Mouse (Mus musculus): ENCODE data around the gene Rbbp7. TPM values are rescaled to one million over a fixed set of nuclear protein-coding genes. Genes with fewer than 3 reads are reported as not detected.

The Rbbp7 gene
- 537 and 542 TPM in 2 replicates for polyA plus RNA-seq (2015; fragmentation: Nextera tagmentation; extraction: Ambion mirVana)

DNA sequence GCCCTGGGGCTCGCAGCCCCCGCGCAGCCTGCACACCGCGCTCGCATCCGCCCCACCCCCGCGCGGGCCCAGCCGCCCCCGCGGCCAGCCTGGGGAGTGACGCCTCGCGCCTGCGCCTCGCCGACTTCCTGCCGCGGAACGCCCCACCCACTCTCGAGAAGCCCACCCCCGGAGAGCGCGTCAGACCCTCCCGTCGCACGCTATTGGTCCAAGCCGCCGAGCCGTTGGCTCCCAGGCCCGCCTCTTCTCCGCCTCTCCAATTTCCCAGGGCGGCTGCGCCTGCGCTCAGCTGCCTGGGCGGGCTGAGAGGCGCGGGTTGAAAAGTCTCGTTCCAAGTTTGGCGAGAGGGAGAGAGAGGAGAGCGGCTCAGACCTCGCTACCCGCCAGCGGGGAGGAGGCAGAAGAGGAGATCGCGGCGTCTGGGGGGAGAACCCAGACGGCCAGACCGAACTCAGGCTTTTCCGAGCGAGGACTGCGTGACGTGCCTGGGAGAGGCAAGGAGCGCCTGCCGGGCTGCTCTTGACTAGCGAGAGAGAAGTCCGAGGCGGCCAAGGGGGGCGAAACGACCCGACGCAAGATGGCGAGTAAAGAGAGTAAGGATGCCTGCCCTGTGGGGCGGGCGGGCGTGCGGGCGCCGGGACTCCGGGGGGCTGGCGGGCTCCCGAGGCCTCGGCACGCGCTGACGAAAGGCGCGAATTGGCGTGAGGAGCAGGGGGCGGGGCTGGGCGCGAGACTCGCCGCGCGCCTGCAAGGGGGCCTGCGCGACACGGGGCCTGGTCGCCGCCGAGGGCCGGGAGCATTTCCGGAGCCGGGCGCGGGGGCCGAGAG is at the start of gene Rbbp7:
Gene Rbbp7, plus strand, starts transcription at position 288 of the 828 bp plus-strand sequence.
- H3K9me3 ChIP-seq (replicated peaks): no peaks in the 10 kb centered on the region
- H3K27me3 ChIP-seq: no peaks in the 10 kb centered on the region
- WGBS: 18% methylated on average over 74 of the region's 100 CpGs
- peak within 1 kb of the TSS; percentile 73 for H3K9ac ChIP-seq
- peak; percentile 99 for ATAC-seq (replicated peaks; ENCODE audit: low FRiP score)
- H3K4me1 ChIP-seq: peaks cover 10% of the 10 kb centered on the region; the same call in 1 of the 2 replicates
- peaks cover 10% of the 10 kb centered on the region; the same call in 1 of the 2 replicates for H3K36me3 ChIP-seq
- H3K4me2 ChIP-seq: peak within 1 kb of the TSS; percentile 56
- H3K4me3 ChIP-seq (replicated peaks): peak within 1 kb of the TSS; percentile 59
- peak within 1 kb of the TSS; percentile 97 for H3K27ac ChIP-seq

DNA sequence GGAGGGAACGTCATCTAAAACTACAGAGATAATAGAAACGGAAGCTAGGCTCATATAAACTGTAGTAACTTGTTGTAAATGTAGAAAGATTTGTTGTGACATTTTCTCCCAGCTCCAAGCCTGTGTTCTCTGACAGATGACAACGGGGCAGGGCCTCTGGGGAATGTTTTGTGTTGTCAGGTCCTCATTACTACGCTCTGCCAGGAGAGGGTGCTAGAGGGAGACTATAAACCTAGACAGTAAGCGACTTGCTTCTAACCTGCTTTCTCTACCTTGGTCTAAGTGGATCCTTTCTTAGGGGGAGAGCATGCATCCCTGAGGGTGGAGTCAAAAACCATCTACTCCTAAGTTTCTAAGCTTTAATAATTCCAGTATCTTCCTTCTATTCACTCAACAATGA is 42.4 kb upstream of the Rbbp7 start:
- Histone ChIP-seq H3K27ac (no peak overlapping the region), H3K4me3 (replicated peaks) (no peak overlapping the region), H3K4me1 (no peaks in the 10 kb centered on the region), H3K4me2 (no peak overlapping the region), H3K27me3 (no peaks in the 10 kb centered on the region), H3K9ac (no peak overlapping the region), H3K9me3 (replicated peaks) (no peaks in the 10 kb centered on the region), H3K36me3 (no peaks in the 10 kb centered on the region)
- WGBS: 26% methylated on average over 5 of the region's 5 CpGs
- 0 out of 2 replicates have a peak, but pooled peaks have one; percentile 52 for ATAC-seq (replicated peaks; ENCODE audit: low FRiP score)

DNA sequence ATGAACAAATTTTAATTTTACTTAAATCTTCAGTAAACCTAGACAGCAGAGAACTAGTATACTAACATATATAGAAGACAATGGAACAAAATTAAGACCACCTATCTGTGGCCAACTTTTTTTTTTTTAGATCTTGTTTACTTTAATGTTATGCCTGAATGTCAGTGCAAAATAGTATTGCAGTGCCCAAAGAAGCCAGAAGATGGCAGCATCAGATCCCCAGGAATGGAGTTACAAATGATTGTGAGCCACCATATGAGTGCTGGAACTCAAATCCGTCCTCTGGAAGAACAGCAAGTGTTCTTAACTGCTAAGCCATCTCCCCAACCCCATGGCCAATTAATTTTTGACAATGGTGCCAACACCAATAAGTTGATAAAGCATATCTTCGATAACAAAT is 40.6 kb upstream of the Rbbp7 start:
- H3K4me2 ChIP-seq: no peak overlapping the region
- no peaks in the 10 kb centered on the region for H3K9me3 ChIP-seq (replicated peaks)
- no peak for ATAC-seq (replicated peaks; ENCODE audit: low FRiP score)
- H3K4me1 ChIP-seq: no peaks in the 10 kb centered on the region
- H3K27me3 ChIP-seq: no peaks in the 10 kb centered on the region
- no peak overlapping the region for H3K27ac ChIP-seq
- WGBS: 38% methylated on average over 2 of the region's 2 CpGs
- H3K9ac ChIP-seq: no peak overlapping the region
- no peaks in the 10 kb centered on the region for H3K36me3 ChIP-seq
- H3K4me3 ChIP-seq (replicated peaks): no peak overlapping the region

DNA sequence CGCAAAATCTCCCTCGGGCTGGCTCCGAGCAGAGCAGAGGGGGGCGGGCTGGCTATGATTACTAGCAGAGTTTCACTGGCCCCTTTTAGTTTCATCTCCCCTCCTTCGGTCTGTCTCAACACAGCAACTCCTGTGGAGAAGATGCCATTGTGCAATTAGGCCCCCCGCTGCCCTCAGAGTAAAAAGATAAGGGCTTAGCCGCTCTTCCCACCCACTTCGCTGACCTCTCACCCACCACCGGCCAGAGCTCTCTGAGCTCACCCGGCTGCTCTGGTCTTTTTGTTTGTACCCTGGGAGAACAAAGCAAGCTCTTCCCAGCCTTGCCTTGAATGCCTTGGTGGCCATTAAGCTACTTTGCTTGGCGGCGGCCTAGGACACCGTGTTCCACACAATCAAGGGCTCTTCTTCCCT is 32.8 kb upstream of the Rbbp7 start:
- peaks cover 4% of the 10 kb centered on the region; the same call in 1 of the 2 replicates for H3K27me3 ChIP-seq
- 23% methylated on average over 12 of the region's 13 CpGs for WGBS
- no peak overlapping the region for H3K4me3 ChIP-seq (replicated peaks)
- H3K27ac ChIP-seq: 0 out of 2 replicates have a peak overlapping the region, but pooled peaks have one; percentile 41
- H3K36me3 ChIP-seq: no peaks in the 10 kb centered on the region
- H3K4me2 ChIP-seq: no peak overlapping the region
- peak; percentile 49 for ATAC-seq (replicated peaks; ENCODE audit: low FRiP score)
- H3K9me3 ChIP-seq (replicated peaks): no peaks in the 10 kb centered on the region
- H3K9ac ChIP-seq: no peak overlapping the region
- no peaks in the 10 kb centered on the region for H3K4me1 ChIP-seq

DNA sequence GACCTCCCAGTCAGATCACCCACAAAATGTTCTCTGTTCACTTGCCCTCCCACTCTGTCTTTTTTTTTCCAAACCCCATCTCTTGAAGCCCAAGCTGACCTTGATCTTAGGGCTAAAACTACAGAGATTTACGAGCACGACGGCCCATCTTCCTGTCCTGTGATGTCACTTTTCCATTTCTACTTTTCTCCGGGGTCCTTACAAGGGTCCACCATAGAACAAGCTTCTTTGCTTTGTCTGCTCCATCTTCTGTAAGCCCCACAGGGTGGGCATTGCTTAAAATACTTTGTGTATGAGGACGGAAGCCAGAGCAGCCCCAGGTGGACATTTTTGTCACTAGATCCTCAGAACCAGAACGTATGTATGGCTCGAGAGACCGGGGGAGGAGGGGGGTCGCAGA is 32.4 kb upstream of the Rbbp7 start:
- H3K36me3 ChIP-seq: no peaks in the 10 kb centered on the region
- no peaks in the 10 kb centered on the region for H3K9me3 ChIP-seq (replicated peaks)
- ATAC-seq (replicated peaks; ENCODE audit: low FRiP score): peak; percentile 18; the same call in 1 of the 2 replicates
- H3K4me2 ChIP-seq: no peak overlapping the region
- H3K27me3 ChIP-seq: peaks cover 6% of the 10 kb centered on the region; the same call in 1 of the 2 replicates
- 40% methylated on average over 9 of the region's 9 CpGs for WGBS
- peak overlapping the region; percentile 45; the same call in 1 of the 2 replicates for H3K27ac ChIP-seq
- no peaks in the 10 kb centered on the region for H3K4me1 ChIP-seq
- no peak overlapping the region for H3K9ac ChIP-seq
- H3K4me3 ChIP-seq (replicated peaks): no peak overlapping the region

DNA sequence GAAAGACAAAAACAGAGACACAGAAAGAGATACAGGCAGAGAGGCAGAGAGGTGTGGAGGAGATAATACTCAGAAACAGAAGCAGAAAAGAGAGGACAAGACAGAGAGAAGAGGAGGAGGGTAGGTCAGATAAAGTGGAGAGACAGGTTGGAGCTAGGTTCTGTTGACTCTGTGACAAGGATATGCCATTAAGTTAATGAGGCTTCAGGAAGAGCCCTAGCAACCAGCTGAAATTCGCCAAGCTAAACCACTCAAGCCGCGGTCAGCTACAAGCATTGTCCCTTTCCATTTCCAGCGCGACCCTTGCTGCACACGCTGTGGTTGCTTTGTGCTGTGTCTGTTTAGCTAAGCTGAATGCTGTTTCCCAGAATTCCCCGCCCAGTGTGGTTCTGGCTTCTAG is 32.0 kb upstream of the Rbbp7 start:
- H3K27me3 ChIP-seq: peaks cover 6% of the 10 kb centered on the region; the same call in 1 of the 2 replicates
- H3K4me1 ChIP-seq: no peaks in the 10 kb centered on the region
- peak overlapping the region; percentile 45; the same call in 1 of the 2 replicates for H3K27ac ChIP-seq
- no peak overlapping the region for H3K9ac ChIP-seq
- H3K36me3 ChIP-seq: no peaks in the 10 kb centered on the region
- ATAC-seq (replicated peaks; ENCODE audit: low FRiP score): peak; percentile 60
- H3K4me2 ChIP-seq: no peak overlapping the region
- H3K9me3 ChIP-seq (replicated peaks): no peaks in the 10 kb centered on the region
- H3K4me3 ChIP-seq (replicated peaks): no peak overlapping the region
- WGBS: 43% methylated on average over 7 of the region's 7 CpGs

DNA sequence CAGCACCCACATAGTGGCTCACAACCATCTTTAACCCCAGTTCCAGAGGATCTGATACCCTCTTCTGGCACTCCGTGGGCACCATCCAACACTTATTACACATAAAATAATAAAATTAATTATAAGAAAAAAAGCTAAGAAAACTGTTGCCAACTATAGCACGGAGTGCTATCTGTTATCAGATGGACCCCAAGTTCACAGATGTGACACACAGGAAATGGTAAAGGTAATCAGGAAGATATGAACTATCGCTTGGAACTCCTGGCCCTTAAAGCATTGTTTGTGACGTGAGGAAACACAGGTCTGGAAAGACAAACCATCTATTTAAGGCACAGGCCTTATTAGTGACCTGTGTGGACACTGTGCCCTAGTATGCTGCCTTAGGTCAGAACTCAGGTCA is 30.2 kb upstream of the Rbbp7 start:
- peaks cover 6% of the 10 kb centered on the region; the same call in 1 of the 2 replicates for H3K27me3 ChIP-seq
- 84% methylated on average over 4 of the region's 4 CpGs for WGBS
- no peaks in the 10 kb centered on the region for H3K9me3 ChIP-seq (replicated peaks)
- ATAC-seq (replicated peaks; ENCODE audit: low FRiP score): no peak
- no peak overlapping the region for H3K27ac ChIP-seq
- H3K4me3 ChIP-seq (replicated peaks): no peak overlapping the region
- H3K9ac ChIP-seq: no peak overlapping the region
- H3K4me2 ChIP-seq: no peak overlapping the region
- H3K36me3 ChIP-seq: no peaks in the 10 kb centered on the region
- H3K4me1 ChIP-seq: no peaks in the 10 kb centered on the region

DNA sequence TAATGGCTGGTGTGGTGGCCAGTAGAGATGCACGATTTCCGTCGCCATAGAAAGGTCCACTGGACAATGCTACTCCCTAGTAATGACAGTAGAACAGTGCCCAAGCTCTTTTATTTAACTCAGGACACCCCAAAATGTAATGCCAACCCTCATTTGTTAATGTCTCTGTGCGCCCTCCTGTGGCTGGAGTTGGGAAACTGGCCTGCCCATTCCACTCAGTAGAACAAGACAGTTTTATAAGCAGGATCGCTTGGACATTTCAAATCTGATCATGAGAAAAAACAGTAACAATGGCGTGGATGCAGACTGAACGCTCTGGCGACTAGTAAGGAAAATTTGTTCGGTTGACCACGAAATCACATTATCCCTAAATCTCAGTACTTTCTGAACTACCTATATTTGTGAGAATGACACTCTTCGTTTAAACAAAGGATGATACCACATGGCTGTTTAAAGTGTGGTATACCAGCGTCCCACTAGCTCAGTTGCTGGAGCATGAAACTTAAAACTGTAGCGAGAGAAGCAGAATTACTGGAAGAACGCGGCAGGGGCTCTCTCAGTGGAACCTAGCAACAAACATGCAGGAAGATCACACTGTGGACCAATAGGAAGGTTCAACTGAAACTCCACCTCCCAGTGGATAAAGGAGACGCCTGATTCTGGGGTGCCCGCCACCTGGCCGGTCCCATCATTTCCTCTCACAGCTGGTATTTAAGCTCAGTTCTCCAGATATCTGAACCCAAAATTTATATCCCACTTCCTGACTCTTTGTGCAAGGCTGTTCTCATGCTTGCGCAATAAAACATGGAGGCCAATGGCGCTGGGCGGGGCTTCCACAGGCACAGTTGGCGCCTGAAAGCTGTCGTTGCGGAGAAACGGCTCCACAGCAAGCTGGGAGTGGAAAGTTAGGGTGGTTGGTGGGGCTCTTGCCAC is 24.9 kb upstream of the Rbbp7 start:
- H3K36me3 ChIP-seq: no peaks in the 10 kb centered on the region
- H3K4me1 ChIP-seq: 0 out of 2 replicates have a peak, but pooled peaks cover 3% of the 10 kb centered on the region
- ATAC-seq (replicated peaks; ENCODE audit: low FRiP score): peak; percentile 85
- H3K27ac ChIP-seq: peak overlapping the region; percentile 92
- 25% methylated on average over 25 of the region's 25 CpGs for WGBS
- H3K9me3 ChIP-seq (replicated peaks): no peaks in the 10 kb centered on the region
- peak overlapping the region; percentile 60 for H3K4me2 ChIP-seq
- peak overlapping the region; percentile 47 for H3K4me3 ChIP-seq (replicated peaks)
- peak overlapping the region; percentile 29; the same call in 1 of the 2 replicates for H3K9ac ChIP-seq
- peaks cover 6% of the 10 kb centered on the region for H3K27me3 ChIP-seq

DNA sequence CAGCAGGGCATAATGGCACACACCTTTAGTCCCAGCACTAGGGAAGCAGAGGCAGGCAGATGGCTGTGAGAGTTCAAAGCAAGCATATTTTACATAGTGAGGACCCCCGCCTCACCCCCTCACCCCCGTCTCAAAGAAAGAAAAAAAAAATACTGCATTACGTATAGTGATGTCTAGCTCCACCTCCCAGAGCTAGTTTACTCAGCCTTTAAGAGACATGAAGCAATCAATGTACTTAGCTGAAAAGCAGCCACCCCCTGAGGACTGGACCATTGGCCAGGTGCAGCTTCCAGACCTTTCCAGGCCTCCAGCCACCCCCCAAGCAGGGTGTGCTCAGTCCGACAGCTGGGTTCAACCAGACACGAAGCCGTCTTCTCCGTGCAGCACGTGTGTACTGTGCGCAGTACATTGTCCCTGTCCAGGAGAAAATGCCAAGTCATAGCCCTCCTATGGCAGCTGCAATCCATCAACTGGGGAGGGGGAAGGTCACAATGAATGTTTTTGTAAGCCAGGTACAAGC is 24.0 kb upstream of the Rbbp7 start:
- peak overlapping the region; percentile 60 for H3K4me2 ChIP-seq
- no peaks in the 10 kb centered on the region for H3K9me3 ChIP-seq (replicated peaks)
- H3K9ac ChIP-seq: no peak overlapping the region
- no peaks in the 10 kb centered on the region for H3K36me3 ChIP-seq
- ATAC-seq (replicated peaks; ENCODE audit: low FRiP score): peak; percentile 82
- 0 out of 2 replicates have a peak, but pooled peaks cover 3% of the 10 kb centered on the region for H3K4me1 ChIP-seq
- peaks cover 6% of the 10 kb centered on the region for H3K27me3 ChIP-seq
- H3K27ac ChIP-seq: peak overlapping the region; percentile 92
- WGBS: 39% methylated on average over 9 of the region's 9 CpGs
- peak overlapping the region; percentile 47 for H3K4me3 ChIP-seq (replicated peaks)

DNA sequence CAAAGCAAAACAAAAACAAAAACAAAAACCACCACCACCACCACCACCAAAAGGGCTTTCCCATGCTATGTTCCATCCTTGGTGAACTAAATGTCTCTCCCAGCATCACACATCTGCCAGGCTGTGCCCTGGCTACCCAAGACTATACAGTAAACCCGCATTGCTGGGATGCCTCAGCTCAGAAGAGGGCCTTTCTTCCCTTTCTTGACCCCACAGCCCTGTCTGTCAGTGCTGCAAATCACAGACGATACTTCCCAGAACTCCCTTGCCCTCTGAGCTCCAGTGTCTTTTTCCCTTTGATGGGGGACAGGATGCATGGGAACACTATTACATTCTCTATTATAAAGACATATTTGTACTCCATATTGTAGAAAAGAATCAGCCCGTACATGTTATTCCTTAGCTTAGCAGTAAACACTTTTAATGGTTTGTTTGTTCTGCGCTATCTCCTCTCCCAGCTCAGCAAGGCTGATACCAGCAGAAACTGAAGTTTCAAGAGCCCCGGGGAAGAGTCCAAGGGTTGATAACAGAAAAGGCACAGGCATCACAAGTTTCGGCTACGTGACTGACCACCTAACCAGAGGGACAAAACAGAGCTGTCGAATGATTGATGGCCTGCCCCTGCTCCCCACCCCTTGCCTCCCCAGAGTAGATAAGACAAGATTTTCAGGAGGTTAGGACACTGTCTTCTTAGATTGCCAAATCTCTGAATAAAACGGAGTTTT is 11.3 kb upstream of the Rbbp7 start:
- Histone ChIP-seq H3K4me2 (no peak overlapping the region), H3K36me3 (no peaks in the 10 kb centered on the region), H3K9ac (no peak overlapping the region), H3K27me3 (peaks cover 17% of the 10 kb centered on the region), H3K27ac (no peak overlapping the region), H3K4me1 (no peaks in the 10 kb centered on the region), H3K4me3 (replicated peaks) (no peak overlapping the region), H3K9me3 (replicated peaks) (no peaks in the 10 kb centered on the region)
- ATAC-seq (replicated peaks; ENCODE audit: low FRiP score): no peak
- 52% methylated on average over 9 of the region's 9 CpGs for WGBS

DNA sequence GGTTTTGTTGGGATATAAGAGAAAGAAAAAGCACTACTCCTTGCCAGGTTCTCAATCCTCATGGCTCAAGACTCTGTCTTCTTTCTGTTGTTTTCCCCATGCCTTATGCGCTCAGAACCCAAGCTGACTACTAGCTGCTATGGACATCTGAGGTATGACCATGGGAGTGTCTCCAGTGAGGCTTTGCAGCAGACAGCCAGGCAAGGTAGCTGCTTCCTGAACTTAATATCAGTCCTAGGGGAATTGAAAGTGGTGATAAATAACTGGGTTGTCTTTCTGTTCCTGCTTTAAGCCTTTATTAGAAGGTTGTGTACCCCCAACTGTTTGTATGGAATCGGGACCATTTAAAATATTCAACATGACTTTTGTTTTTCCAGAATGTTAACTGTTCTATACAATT is 7.8 kb upstream of the Rbbp7 start:
- H3K9me3 ChIP-seq (replicated peaks): no peaks in the 10 kb centered on the region
- H3K4me3 ChIP-seq (replicated peaks): no peak overlapping the region
- ATAC-seq (replicated peaks; ENCODE audit: low FRiP score): no peak
- H3K4me1 ChIP-seq: no peaks in the 10 kb centered on the region
- H3K36me3 ChIP-seq: no peaks in the 10 kb centered on the region
- 95% methylated on average over 2 of the region's 2 CpGs for WGBS
- peaks cover 17% of the 10 kb centered on the region for H3K27me3 ChIP-seq
- no peak overlapping the region for H3K9ac ChIP-seq
- H3K27ac ChIP-seq: no peak overlapping the region
- H3K4me2 ChIP-seq: no peak overlapping the region
